Mouse (Mus musculus): ENCODE data around the gene Rec114.
A peak's percentile ranks its signal among the peaks of the same experiment; 100 is the strongest.

Rec114 gene

DNA sequence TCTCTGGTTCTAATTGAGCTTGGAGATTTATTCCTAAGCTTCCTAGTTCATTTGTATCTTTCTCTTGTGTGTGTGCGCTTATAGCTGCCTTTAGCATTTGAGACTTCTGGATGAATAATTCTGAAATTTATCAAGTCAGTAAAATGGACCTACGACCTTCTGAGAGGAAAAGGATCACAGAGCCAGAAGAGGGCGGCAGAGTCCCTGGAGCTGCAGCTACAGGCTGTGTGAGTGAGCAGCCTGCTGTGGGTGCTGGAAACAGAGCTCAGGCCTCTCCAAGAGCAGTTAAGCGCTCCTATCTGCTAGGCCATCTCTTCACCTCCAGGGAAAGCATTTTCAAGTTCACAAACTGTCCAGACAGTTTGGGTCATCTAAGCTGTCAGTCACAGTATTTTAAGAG lies 81.8 kb downstream of the Rec114 start:
- no peak for DNase-seq (ENCODE audit: low read depth)

DNA sequence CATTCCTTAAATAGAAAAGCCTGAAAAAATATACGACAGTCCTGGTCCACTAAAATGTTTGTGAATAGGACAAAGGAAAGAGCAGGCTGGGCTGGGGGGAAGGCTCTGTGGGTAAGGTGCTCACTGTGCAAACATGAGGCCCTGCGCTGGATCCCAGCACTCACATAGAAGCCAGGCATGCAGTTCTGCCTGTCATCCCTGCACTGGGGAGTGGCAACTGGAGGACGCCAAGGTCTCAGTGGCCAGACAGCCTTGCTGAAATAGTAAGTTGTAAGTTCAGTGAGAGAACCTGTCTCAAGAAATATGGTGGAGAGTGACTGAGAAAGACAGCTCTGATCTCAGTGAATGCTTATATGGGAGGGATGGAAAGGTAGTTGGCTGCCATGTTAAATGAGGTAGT lies 83.1 kb downstream of the Rec114 start:
- DNase-seq (ENCODE audit: low read depth): no peak

DNA sequence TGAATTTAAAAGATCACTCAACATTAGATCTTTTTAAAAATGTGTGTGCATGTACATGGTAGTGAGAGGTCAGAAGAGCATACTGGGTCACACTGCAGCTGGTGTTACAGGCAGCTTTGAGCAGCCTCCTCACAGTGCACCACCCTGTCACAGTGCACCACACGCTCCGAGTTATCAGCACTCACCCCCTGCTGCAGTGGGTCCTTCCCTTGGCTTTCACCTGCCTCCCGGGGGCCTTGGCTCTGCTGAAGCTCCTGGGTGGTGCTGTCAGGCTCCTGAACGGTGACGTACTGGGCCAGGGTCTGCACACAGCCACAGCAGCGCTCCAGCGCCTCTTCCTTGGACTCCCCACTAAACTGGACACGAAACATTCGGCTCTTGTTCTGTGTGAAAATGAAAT lies 83.8 kb downstream of the Rec114 start:
- DNase-seq (ENCODE audit: low read depth): no peak

DNA sequence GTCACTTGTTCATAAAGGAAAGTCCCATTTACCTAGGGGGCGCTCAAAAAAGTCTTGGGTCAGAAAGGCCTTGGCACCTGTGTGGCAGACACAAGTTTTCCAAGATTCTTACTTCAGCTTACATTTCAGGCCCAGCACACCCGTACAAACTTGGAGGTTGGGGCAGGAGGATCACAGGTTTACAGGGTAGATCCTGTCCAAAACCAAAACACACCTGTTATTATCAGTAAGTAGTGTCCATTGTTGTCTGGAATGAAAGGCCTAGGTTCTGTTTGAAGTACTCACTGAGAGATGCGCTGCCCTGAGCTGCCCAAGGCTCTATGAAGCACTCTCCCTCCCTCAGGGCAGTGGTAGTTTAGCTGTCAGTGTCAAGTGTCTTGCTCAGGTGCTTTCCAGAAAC lies 84.4 kb downstream of the Rec114 start:
- no peak for DNase-seq (ENCODE audit: low read depth)

- DNase-seq (ENCODE audit: low read depth): no peak
These were observed 85.0 kb downstream of the Rec114 start for GRCm38 (mm10) chr9:58658596-58659309.

- DNase-seq (ENCODE audit: low read depth): no peak
These were observed 85.8 kb downstream of the Rec114 start for GRCm38 (mm10) chr9:58657735-58658512.

- no peak for DNase-seq (ENCODE audit: low read depth)
These were observed 86.9 kb downstream of the Rec114 start for GRCm38 (mm10) chr9:58656824-58657223.

DNA sequence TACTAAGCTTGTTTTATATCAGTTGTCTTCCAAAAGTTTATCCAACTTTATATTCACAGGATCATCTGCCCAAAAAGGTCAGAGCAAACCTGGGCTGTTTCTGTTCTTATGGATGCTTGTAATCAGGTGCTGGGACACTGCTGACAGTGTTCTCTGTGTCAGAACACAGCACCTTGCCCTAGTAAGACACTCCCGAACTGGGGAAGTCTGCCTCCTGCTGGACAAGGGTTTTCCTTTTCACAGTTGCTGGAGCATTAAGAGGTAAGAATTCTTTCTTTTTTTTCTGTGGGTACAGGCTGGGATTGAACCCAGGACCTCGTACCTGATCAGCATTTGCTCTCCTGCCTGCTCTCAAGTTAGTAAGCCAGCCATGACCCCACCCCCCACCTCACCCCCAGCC lies 87.4 kb downstream of the Rec114 start:
- peak; percentile 23 for DNase-seq (ENCODE audit: low read depth)

- DNase-seq (ENCODE audit: low read depth): no peak
These were observed 89.3 kb downstream of the Rec114 start for GRCm38 (mm10) chr9:58654494-58654893.

DNA sequence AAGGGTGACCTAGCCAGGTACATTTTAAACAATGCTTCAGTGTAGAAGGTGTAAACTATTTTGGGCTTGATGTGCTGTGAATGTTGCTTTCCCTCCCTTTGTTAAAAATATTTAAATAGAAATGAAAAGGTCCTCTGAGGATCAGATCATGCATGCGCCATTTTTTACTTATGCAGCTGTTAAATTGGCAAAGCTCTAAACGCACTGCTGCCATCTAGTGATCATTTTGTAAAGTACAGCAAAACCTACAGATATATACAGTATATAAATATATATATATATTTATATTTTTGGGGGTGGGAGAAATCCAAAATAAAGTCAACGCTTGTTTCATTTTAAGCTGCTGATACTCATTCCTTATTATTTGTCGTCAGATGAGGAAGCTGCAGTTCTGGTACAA lies 91.8 kb downstream of the Rec114 start:
- DNase-seq (ENCODE audit: low read depth): peak; percentile 86

- DNase-seq (ENCODE audit: low read depth): peak; percentile 22
These were observed 94.5 kb downstream of the Rec114 start for GRCm38 (mm10) chr9:58649265-58649626.

- no peak for DNase-seq (ENCODE audit: low read depth)
These were observed 95.1 kb downstream of the Rec114 start for GRCm38 (mm10) chr9:58648406-58649264.

- no peak for DNase-seq (ENCODE audit: low read depth)
These were observed 113.3 kb downstream of the Rec114 start for GRCm38 (mm10) chr9:58630441-58630840.

GRCm38 (mm10) chr9:58627197-58627596 lies 116.6 kb downstream of the Rec114 start:
- DNase-seq (ENCODE audit: low read depth): peak; percentile 29

DNA sequence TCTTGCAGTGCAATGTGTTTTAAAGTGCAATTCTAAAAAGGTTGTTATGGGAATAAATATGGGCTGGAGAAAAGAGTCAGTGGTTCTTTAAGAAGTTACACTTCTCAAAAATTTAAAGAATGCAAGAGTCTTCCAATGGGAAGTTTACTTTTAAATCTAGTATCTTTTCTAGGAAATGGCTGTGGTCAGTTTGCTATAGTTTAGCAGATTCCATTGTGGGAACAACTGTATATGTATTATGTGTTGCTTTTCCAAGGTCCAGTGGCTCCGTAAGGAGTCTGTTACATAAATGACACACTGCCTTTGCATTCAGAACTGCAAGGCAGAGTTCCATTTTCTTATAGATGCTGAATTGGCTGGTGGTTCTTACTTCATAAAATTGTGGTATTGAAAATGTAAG lies 120.8 kb downstream of the Rec114 start:
- DNase-seq (ENCODE audit: low read depth): no peak

DNA sequence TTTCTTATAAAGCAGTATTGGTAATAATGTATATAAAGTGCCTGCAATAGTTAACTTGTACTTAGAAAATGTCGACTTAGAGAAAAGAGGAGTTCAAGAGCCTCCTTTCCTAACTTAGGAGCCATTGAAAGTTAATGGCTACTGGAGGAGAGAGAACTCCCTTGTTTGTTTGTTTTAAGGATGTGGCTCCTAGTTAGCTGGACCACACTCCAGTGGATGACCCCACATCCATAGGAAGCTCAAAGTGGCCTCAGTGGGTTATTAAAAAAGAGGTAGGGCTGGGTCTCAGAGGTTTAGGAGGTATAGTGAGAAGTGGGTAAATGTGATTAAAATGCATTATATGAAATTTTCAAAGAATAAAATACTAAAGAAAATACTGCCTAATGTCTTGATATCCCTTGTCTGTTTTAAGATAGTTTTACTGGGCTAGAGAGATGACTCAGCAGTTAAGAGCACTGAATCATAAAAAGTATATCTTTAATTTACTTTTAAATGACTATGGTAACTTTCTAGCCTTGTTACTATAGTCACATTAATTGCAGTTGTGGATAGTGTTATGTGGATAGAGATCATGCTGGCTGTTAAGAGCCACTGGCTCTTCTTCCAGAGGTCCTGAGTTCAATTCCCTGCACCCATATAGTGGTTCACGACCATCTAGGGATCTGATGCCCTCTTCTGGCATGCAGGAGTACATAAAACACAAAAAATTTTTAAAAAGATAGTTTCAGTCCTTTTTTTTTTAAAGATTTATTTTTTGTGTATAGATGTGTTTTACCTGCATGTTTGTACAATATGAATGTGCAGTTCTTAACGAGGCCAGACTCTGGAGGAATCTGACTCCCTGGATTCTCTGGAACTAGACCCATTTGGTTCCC lies 128.5 kb downstream of the Rec114 start:
- DNase-seq (ENCODE audit: low read depth): peak; percentile 15

DNA sequence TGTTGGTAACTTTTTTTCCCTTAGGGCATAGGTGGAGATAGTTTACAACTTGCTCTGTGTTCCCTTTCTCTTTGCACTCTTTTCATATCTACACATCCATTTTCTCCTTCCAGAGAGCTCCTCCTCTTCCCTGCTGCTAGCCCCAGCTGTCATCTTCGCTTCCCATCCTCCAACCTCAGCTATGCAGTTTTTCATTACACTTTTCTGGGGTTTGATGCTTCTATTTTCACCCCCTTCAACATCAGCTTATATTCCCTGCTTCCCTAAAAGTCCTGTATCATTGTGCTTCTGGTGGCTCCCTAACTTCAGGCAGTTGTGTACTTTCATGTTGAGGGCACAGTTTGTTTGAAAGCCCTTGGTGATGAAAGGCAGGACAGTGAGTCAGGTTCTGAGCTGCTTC lies 130.0 kb downstream of the Rec114 start:
- DNase-seq (ENCODE audit: low read depth): no peak

All from induced T-regulatory cell, adult 2 months (primary cell).